Mouse (Mus musculus): ENCODE results near the gene Iah1.

DNA sequence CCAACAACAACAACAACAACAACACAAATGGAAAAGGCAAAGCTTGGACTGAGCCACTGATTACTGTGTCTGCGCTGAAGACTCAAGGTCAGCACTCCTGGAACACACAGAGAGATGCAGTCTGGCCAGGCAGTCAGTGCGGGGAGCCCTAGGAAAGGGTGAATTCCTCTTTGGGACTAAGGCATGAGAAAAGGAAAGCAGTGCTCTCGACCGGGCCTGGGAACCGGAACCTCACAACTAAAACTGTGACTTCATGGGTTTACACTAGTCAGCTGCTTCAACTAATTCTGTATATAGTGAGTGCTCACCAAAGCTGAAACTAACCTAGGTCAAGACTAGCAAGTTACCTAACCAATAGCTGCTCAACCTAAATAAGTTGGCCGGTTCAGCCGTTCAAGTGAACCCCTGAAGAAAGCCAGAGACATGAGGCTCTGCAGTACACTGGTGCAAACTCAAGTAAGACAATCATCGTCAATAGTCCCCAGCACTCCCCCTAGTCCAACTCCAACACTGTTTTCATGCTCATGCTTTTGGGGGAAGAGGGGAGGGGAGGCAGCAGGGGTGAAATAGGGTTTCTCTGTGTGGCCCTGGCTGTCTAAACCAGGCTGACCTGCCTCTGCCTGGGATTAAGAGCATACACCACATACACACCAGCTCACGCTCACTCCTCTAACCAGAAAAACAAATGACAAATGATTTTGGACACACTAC is 52.3 kb downstream of the Iah1 start:
- TF ChIP-seq CTCF (IDR thresholded peaks at IDR 0.05; ENCODE audit: low read depth, low read length) (no peak), TAL1 (conservative IDR thresholded peaks at IDR 0.05; ENCODE audit: low read depth, low read length) (no peak)
